Mouse (Mus musculus): Measurements from ENCODE around the gene Cct6b.

GRCm38 (mm10) chr11:82780134-82780533 lies 16.0 kb upstream of the Cct6b start:
- no peak for TF ChIP-seq MAFK (IDR thresholded peaks at IDR 0.05; ENCODE audit: insufficient read depth, low read depth, low read length)
- no peak for TF ChIP-seq ZC3H11A (IDR thresholded peaks at IDR 0.05; ENCODE audit: borderline replicate concordance, low read depth, low read length)
- TF ChIP-seq ZNF384 (IDR thresholded peaks at IDR 0.05; ENCODE audit: low read depth, low read length) = no peak
- TF ChIP-seq HCFC1 (IDR thresholded peaks at IDR 0.05; ENCODE audit: borderline replicate concordance, insufficient read depth, low read length) = no peak
- TF ChIP-seq CHD2 (IDR thresholded peaks at IDR 0.05; ENCODE audit: low read depth, low read length) = no peak

Measured in ES-E14 (cell line).